Mouse (Mus musculus) bone marrow, adult 2 months (tissue): ENCODE data around the gene Cldn19.

Experiments
- CTCF ChIP-seq: fragments of 200-500 bp; IDR thresholded peaks from 2 replicates; pipeline ENCODE4 v1.5.1; 2011; ENCODE audit warnings: low read length, control low read depth; ENCODE audit not compliant: control insufficient read depth, insufficient read depth
- POLR2A ChIP-seq: fragments of 200-500 bp; IDR thresholded peaks from 2 replicates; pipeline ENCODE4 v1.6.1; 2011; ENCODE audit warnings: low read depth, mild to moderate bottlenecking, control low read depth, low read length, borderline replicate concordance; ENCODE audit not compliant: control insufficient read depth

- TF ChIP-seq CTCF (no peak), POLR2A (no peak)
Observed at GRCm38 (mm10) chr4:119245556-119245955, 9.7 kb upstream of the Cldn19 start.
